Mouse (Mus musculus) stomach, postnatal 0 days (tissue): Measurements from ENCODE around the gene Btbd10. TPM values are rescaled to one million over a fixed set of nuclear protein-coding genes. Genes with fewer than 3 reads are reported as not detected.

Experiments used
- ATAC-seq: fragments of 200-750 bp; cut with Nextera tagmentation; 2 replicates; pipeline ENCODE4 v1.8.0; 2017; ENCODE audit not compliant: low FRiP score, low TSS enrichment
- DNase-seq: peaks from one replicate; pipeline ENCODE4 v3.0.0-alpha.2; 2016; ENCODE audit warnings: low spot score
- H3K27ac ChIP-seq: fragments of 300-500 bp; sonication (generic); replicated peaks from 2 replicates; pipeline ENCODE4 v1.5.1; 2014; ENCODE audit warnings: mild to moderate bottlenecking, control low read depth
- H3K27me3 ChIP-seq: fragments of 300-500 bp; sonication (generic); 2 replicates; pipeline ENCODE4 v1.6.1; 2014; ENCODE audit warnings: low read length; ENCODE audit not compliant: control insufficient read depth, insufficient read depth
- H3K36me3 ChIP-seq: fragments of 300-500 bp; sonication (generic); 2 replicates; pipeline ENCODE4 v1.6.1; 2014; ENCODE audit warnings: low read length, mixed read lengths; ENCODE audit not compliant: control insufficient read depth, insufficient read depth
- H3K4me1 ChIP-seq: fragments of 300-500 bp; sonication (generic); replicated peaks from 2 replicates; pipeline ENCODE4 v1.6.1; 2014; ENCODE audit warnings: antibody characterized with exemption; ENCODE audit not compliant: control insufficient read depth, insufficient read depth
- H3K4me2 ChIP-seq: fragments of 300-500 bp; sonication (generic); replicated peaks from 2 replicates; pipeline ENCODE4 v1.6.1; 2014; ENCODE audit warnings: low read depth, mild to moderate bottlenecking, control low read depth, moderate library complexity
- H3K4me3 ChIP-seq: fragments of 300-500 bp; sonication (generic); 2 replicates; pipeline ENCODE4 v1.5.1; 2014; ENCODE audit warnings: low read depth, low read length, control low read depth
- H3K9ac ChIP-seq: fragments of 300-500 bp; sonication (generic); 2 replicates; pipeline ENCODE4 v1.6.1; 2014; ENCODE audit warnings: mild to moderate bottlenecking, low read length, control low read depth, mixed read lengths
- H3K9me3 ChIP-seq: fragments of 300-500 bp; sonication (generic); 2 replicates; pipeline ENCODE4 v1.6.1; 2016; ENCODE audit warnings: low read length; ENCODE audit not compliant: control insufficient read depth
- CTCF ChIP-seq: IDR thresholded peaks from 2 replicates; pipeline ENCODE4 v1.5.1; 2016; ENCODE audit warnings: antibody characterized with exemption, low read depth, mild to moderate bottlenecking, moderate library complexity
- EP300 ChIP-seq: optimal IDR thresholded peaks from 2 replicates; pipeline ENCODE3; 2016; ENCODE audit warnings: antibody characterized with exemption
- WGBS: fragments of 180-500 bp; shearing (Covaris S2); extraction: QIAGEN DNeasy Blood & Tissue Kit; methylation state at CpG from one replicate; pipeline ENCODE4 v1.1.7; 2014; 5-methylcytosine and 5-hydroxymethylcytosine counted together
- polyA plus RNA-seq: library from polyadenylated mRNA; unstranded; fragments of >200 nt; fragmentation: Nextera tagmentation; extraction: Ambion mirVana; gene quantifications from 2 replicates; pipeline ENCODE4 v1.2.1, GENCODE M21; 2015

Btbd10 gene
- polyA plus RNA-seq, 1 experiment from 2014 or later, result 17.2 TPM

DNA sequence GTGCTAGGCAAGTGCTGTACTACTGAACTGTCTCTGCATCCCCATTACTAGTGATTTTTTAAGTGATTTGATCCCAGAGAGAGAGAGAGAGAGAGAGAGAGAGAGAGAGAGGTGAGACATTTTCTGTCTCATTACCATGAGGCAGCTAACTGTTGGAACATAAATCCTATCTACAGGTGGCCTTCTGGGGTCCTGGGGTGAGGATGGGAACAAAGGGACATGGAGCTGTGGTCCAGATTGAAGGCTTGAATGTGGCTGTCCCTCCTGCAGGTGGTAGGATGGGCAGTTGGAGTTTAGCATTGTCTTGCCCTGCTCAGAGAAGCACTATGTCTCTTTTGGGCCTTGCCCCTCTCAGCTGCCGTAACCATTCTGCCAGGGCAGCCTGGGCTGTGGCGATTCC is 98.2 kb downstream of the Btbd10 start:
- Histone ChIP-seq H3K27me3 (no peaks in the 10 kb centered on the region), H3K9me3 (no peaks in the 10 kb centered on the region), H3K27ac (no peak overlapping the region), H3K36me3 (no peaks in the 10 kb centered on the region; the same call in 1 of the 2 replicates), H3K9ac (no peak overlapping the region), H3K4me1 (peaks cover 4% of the 10 kb centered on the region; the same call in 1 of the 2 replicates), H3K4me2 (no peak overlapping the region), H3K4me3 (no peak overlapping the region)
- TF ChIP-seq EP300, result no peak
- TF ChIP-seq CTCF, result no peak
- WGBS, result 100% methylated on average over 2 of the region's 2 CpGs
- ATAC-seq (no peak), DNase-seq (no peak)

DNA sequence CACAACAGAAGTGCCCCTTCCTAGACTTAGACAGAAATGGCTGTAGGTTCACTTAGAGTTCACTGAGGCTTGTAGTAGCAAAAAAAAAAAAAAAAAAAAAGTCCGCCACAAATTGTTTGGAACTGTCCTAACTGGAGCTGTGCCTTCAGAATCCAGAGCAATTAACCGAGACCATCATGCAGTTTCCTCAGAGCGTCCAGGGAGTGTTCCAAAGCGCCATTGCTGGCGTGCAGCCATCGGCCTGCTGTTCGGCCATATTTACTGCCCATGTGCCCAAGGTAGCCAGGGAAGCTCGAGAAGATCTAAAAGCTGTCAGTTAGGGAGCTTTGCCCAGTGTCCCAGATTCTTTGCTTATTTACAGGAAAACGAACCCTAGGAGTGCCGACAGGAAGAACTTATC is 98.6 kb downstream of the Btbd10 start:
- Histone ChIP-seq H3K9ac (no peak overlapping the region), H3K27me3 (no peaks in the 10 kb centered on the region), H3K27ac (no peak overlapping the region), H3K4me3 (no peak overlapping the region), H3K9me3 (no peaks in the 10 kb centered on the region), H3K4me2 (no peak overlapping the region), H3K4me1 (peaks cover 4% of the 10 kb centered on the region; the same call in 1 of the 2 replicates), H3K36me3 (no peaks in the 10 kb centered on the region; the same call in 1 of the 2 replicates)
- TF ChIP-seq EP300 (no peak), CTCF (no peak)
- ATAC-seq (no peak), DNase-seq (no peak)
- WGBS, result 60% methylated on average over 10 of the region's 10 CpGs

DNA sequence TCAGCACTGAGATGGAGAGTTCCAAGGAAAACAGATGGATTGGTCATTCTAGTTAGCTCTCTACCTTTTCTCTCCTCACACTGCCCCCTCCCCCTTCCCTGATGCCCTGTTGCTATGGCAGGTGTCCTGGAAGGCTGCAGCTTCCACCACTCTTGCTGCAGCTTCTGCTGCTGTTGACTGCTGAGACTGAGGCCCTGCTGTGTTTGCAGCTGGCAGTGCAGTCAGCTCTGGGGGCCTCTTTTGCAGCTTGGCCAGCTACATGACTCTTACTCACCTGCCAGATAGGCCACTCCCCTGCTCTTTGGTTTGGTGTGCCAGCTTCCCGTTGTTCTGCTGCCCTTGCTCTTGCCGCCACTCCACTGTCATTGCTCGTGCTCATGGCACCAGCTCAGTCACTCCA is 99.3 kb downstream of the Btbd10 start:
- TF ChIP-seq EP300 (no peak), CTCF (no peak)
- Histone ChIP-seq H3K4me2 (no peak overlapping the region), H3K27ac (0 out of 2 replicates have a peak overlapping the region, but pooled peaks have one; percentile 9), H3K4me3 (no peak overlapping the region), H3K4me1 (peaks cover 4% of the 10 kb centered on the region; the same call in 1 of the 2 replicates), H3K9me3 (no peaks in the 10 kb centered on the region), H3K36me3 (no peaks in the 10 kb centered on the region; the same call in 1 of the 2 replicates), H3K27me3 (no peaks in the 10 kb centered on the region), H3K9ac (no peak overlapping the region)
- DNase-seq (peak; percentile 54), ATAC-seq (peak; percentile 57; the same call in 1 of the 2 replicates)
- 50% methylated on average over 3 of the region's 3 CpGs for WGBS

DNA sequence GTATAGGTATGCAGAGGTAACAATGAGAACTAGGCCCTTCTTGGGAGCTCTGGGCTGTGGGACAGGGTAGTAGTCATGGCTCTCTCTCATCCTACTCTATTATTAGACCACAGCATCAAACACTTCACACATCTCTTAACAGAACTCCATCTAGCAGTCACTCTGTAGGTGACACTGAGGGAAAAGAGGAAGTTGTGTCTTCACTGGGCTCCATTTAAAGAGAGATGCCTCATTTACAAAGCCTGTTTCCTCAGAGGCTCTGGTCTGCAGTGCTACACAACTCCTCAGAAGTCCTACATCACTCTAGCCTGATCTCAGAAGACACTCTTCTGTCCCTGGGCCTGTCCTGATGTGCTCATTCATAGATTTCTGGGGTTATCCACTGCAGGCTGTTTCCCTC is 100.1 kb downstream of the Btbd10 start:
- no peaks in the 10 kb centered on the region for H3K27me3 ChIP-seq
- H3K4me2 ChIP-seq, result no peak overlapping the region
- TF ChIP-seq CTCF (no peak), EP300 (no peak)
- no peaks in the 10 kb centered on the region for H3K36me3 ChIP-seq
- DNase-seq (no peak), ATAC-seq (no peak)
- H3K4me1 ChIP-seq, result peaks cover 4% of the 10 kb centered on the region; the same call in 1 of the 2 replicates
- H3K9me3 ChIP-seq, result no peaks in the 10 kb centered on the region
- no peak overlapping the region for H3K4me3 ChIP-seq
- no peak overlapping the region for H3K27ac ChIP-seq
- H3K9ac ChIP-seq, result no peak overlapping the region

DNA sequence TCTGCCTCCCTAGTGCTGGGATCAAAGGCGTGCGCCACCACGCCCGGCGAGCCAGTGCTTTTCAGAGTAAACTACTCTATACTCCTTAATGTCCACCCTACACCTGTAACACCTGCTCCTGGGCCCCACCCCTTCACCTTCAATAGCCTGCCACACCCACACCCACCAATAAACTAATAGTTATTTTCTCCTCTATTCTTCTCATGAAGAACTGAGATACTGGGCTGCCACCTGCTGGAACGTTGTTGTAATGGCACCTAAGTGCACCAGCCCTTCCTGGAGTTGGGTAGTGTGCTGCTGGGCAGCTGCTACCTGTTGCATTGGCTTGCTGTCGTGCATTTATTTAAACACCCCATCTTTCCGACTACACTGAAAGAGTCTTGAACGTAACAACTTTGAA is 100.9 kb downstream of the Btbd10 start:
- ATAC-seq, result peak; percentile 66
- Histone ChIP-seq H3K27ac (no peak overlapping the region), H3K4me2 (no peak overlapping the region), H3K36me3 (no peaks in the 10 kb centered on the region), H3K4me3 (no peak overlapping the region), H3K4me1 (peaks cover 4% of the 10 kb centered on the region; the same call in 1 of the 2 replicates), H3K9me3 (no peaks in the 10 kb centered on the region), H3K9ac (no peak overlapping the region), H3K27me3 (no peaks in the 10 kb centered on the region)
- WGBS, result 73% methylated on average over 9 of the region's 9 CpGs
- peak; percentile 74 for DNase-seq
- TF ChIP-seq EP300 (no peak), CTCF (peak; percentile 88)

Other genes starting within 250 kb of the Btbd10 start
- 6.6 and 7.3 TPM in 2 replicates for gene Arntl, start 161.9 kb downstream of the Btbd10 start, polyA plus RNA-seq
- gene Pth, start 19.2 kb upstream of the Btbd10 start, polyA plus RNA-seq, result not detected in 2 replicates
- gene Far1, start 144.4 kb upstream of the Btbd10 start, polyA plus RNA-seq, result 76.8 and 77.9 TPM in 2 replicates